Mouse (Mus musculus) intestine, postnatal 0 days (tissue): ENCODE results near the gene Lrrc4. TPM values are rescaled to one million over a fixed set of nuclear protein-coding genes. Genes with fewer than 3 reads are reported as not detected.

ENCODE experiments used
- ATAC-seq: fragments of 200-750 bp; cut with Nextera tagmentation; 2 replicates; pipeline ENCODE4 v1.8.0; 2017; ENCODE audit warnings: mild to moderate bottlenecking, moderate TSS enrichment, moderate library complexity
- H3K27ac ChIP-seq: fragments of 300-500 bp; sonication (generic); 2 replicates; pipeline ENCODE4 v1.5.1; 2014; ENCODE audit warnings: mild to moderate bottlenecking, low read depth, low read length, moderate library complexity
- H3K27me3 ChIP-seq: fragments of 300-500 bp; sonication (generic); replicated peaks from 2 replicates; pipeline ENCODE4 v1.6.1; 2014; ENCODE audit warnings: low read length, mixed read lengths; ENCODE audit not compliant: control insufficient read depth, insufficient read depth
- H3K36me3 ChIP-seq: fragments of 300-500 bp; sonication (generic); 2 replicates; pipeline ENCODE4 v1.6.1; 2014; ENCODE audit warnings: mild to moderate bottlenecking, moderate library complexity; ENCODE audit not compliant: control insufficient read depth, insufficient read depth
- H3K4me1 ChIP-seq: fragments of 300-500 bp; sonication (generic); replicated peaks from 2 replicates; pipeline ENCODE4 v1.6.1; 2014; ENCODE audit warnings: antibody characterized with exemption, low read length, mixed read lengths; ENCODE audit not compliant: control insufficient read depth, insufficient read depth
- H3K4me2 ChIP-seq: fragments of 300-500 bp; sonication (generic); replicated peaks from 2 replicates; pipeline ENCODE4 v1.6.1; 2014; ENCODE audit warnings: low read depth, mild to moderate bottlenecking, moderate library complexity
- H3K4me3 ChIP-seq: fragments of 300-500 bp; sonication (generic); 2 replicates; pipeline ENCODE4 v1.5.1; 2014; ENCODE audit warnings: low read depth, low read length
- H3K9ac ChIP-seq: fragments of 300-500 bp; sonication (generic); 2 replicates; pipeline ENCODE4 v1.6.1; 2014; ENCODE audit warnings: mild to moderate bottlenecking, low read depth, low read length
- H3K9me3 ChIP-seq: fragments of 300-500 bp; sonication (generic); 2 replicates; pipeline ENCODE4 v1.6.1; 2016; ENCODE audit warnings: mixed run types; ENCODE audit not compliant: control insufficient read depth
- CTCF ChIP-seq: sonication (generic); IDR thresholded peaks from 2 replicates; pipeline ENCODE4 v1.5.1; 2016; ENCODE audit warnings: low read depth, mild to moderate bottlenecking, control low read depth, antibody characterized with exemption, moderate library complexity
- WGBS: fragments of 180-500 bp; shearing (Covaris S2); extraction: QIAGEN DNeasy Blood & Tissue Kit; methylation state at CpG from one replicate; pipeline ENCODE4 v1.1.7; 2014; 5-methylcytosine and 5-hydroxymethylcytosine counted together
- polyA plus RNA-seq: library from polyadenylated mRNA; unstranded; fragments of >200 nt; fragmentation: Nextera tagmentation; extraction: Ambion mirVana; gene quantifications from 2 replicates; pipeline ENCODE4 v1.2.1, GENCODE M21; 2015

The Lrrc4 gene
- polyA plus RNA-seq, 1 experiment from 2014 or later = 3.2 TPM

- Histone ChIP-seq H3K27ac (no peak overlapping the region), H3K4me1 (0 out of 2 replicates have a peak, but pooled peaks cover 6% of the 10 kb centered on the region), H3K4me2 (no peak overlapping the region), H3K4me3 (no peak overlapping the region), H3K9ac (no peak overlapping the region), H3K27me3 (no peaks in the 10 kb centered on the region), H3K36me3 (no peaks in the 10 kb centered on the region), H3K9me3 (no peaks in the 10 kb centered on the region)
- TF ChIP-seq CTCF = no peak
- ATAC-seq = no peak
- WGBS = 57% methylated on average over 2 of the region's 2 CpGs
These were observed 25.9 kb upstream of the Lrrc4 start for GRCm38 (mm10) chr6:28857198-28858180.

- 69% methylated on average over 4 of the region's 4 CpGs for WGBS
These were observed 25.2 kb upstream of the Lrrc4 start for GRCm38 (mm10) chr6:28856789-28857188.

GRCm38 (mm10) chr6:28855442-28855841 is 23.9 kb upstream of the Lrrc4 start:
- no peaks in the 10 kb centered on the region for H3K36me3 ChIP-seq
- no peak overlapping the region for H3K27ac ChIP-seq
- H3K27me3 ChIP-seq = no peaks in the 10 kb centered on the region
- TF ChIP-seq CTCF = no peak
- 0 out of 2 replicates have a peak, but pooled peaks cover 6% of the 10 kb centered on the region for H3K4me1 ChIP-seq
- no peak overlapping the region for H3K4me3 ChIP-seq
- H3K4me2 ChIP-seq = no peak overlapping the region
- 50% methylated on average over 3 of the region's 3 CpGs for WGBS
- no peaks in the 10 kb centered on the region for H3K9me3 ChIP-seq
- no peak for ATAC-seq
- no peak overlapping the region for H3K9ac ChIP-seq

More at GRCm38 (mm10) chr6:28856789-28857188, 25.2 kb upstream of the Lrrc4 start:
- Histone ChIP-seq H3K4me1 (0 out of 2 replicates have a peak, but pooled peaks cover 6% of the 10 kb centered on the region), H3K27me3 (no peaks in the 10 kb centered on the region), H3K9me3 (no peaks in the 10 kb centered on the region), H3K9ac (no peak overlapping the region), H3K27ac (no peak overlapping the region), H3K36me3 (no peaks in the 10 kb centered on the region), H3K4me2 (no peak overlapping the region), H3K4me3 (no peak overlapping the region)
- no peak for ATAC-seq
- no peak for TF ChIP-seq CTCF

- no peak overlapping the region for H3K4me3 ChIP-seq
- ATAC-seq = no peak
- no peaks in the 10 kb centered on the region for H3K27me3 ChIP-seq
- no peak for TF ChIP-seq CTCF
- H3K9ac ChIP-seq = no peak overlapping the region
- 76% methylated on average over 8 of the region's 8 CpGs for WGBS
- H3K9me3 ChIP-seq = no peaks in the 10 kb centered on the region
- 0 out of 2 replicates have a peak, but pooled peaks cover 6% of the 10 kb centered on the region for H3K4me1 ChIP-seq
- H3K27ac ChIP-seq = no peak overlapping the region
- no peaks in the 10 kb centered on the region for H3K36me3 ChIP-seq
- H3K4me2 ChIP-seq = no peak overlapping the region
These were observed 23.1 kb upstream of the Lrrc4 start for GRCm38 (mm10) chr6:28854598-28854997.

GRCm38 (mm10) chr6:28853654-28854053 is 22.1 kb upstream of the Lrrc4 start:
- Histone ChIP-seq H3K9ac (no peak overlapping the region), H3K36me3 (no peaks in the 10 kb centered on the region), H3K9me3 (no peaks in the 10 kb centered on the region), H3K4me2 (no peak overlapping the region), H3K27me3 (no peaks in the 10 kb centered on the region), H3K27ac (no peak overlapping the region), H3K4me3 (no peak overlapping the region), H3K4me1 (0 out of 2 replicates have a peak, but pooled peaks cover 6% of the 10 kb centered on the region)
- ATAC-seq = no peak
- no peak for TF ChIP-seq CTCF
- 42% methylated on average over 2 of the region's 2 CpGs for WGBS

GRCm38 (mm10) chr6:28853164-28853563 is 21.6 kb upstream of the Lrrc4 start:
- no peak for ATAC-seq
- H3K9ac ChIP-seq = no peak overlapping the region
- no peak overlapping the region for H3K27ac ChIP-seq
- no peaks in the 10 kb centered on the region for H3K27me3 ChIP-seq
- H3K36me3 ChIP-seq = no peaks in the 10 kb centered on the region
- TF ChIP-seq CTCF = no peak
- no peaks in the 10 kb centered on the region for H3K9me3 ChIP-seq
- H3K4me1 ChIP-seq = 0 out of 2 replicates have a peak, but pooled peaks cover 6% of the 10 kb centered on the region
- WGBS = 46% methylated on average over 3 of the region's 3 CpGs
- H3K4me2 ChIP-seq = no peak overlapping the region
- H3K4me3 ChIP-seq = no peak overlapping the region
